Mouse (Mus musculus): Measurements from ENCODE around the gene Nrl.

The Nrl gene

DNA sequence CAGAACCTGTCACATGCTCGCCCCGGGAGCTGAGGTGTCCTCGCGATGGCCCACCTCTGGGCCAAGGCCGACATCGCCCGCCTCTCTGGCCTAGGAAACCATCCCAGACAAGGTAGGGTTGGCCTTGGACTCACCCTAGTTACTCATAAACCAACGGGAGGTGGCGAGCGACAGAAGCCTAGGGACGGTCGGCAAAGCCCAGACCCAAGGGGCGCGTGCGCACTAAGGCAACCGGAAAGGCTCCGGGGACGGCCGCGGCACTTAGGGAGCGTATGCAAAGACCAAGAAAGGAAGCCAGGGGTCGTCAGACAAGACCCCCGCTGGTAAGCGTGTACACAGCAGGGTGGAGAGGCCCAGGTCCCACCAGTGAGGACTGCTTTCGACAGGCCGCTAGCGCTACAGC, 35.0 kb upstream of the Nrl start, which contains the start of gene Dcaf11:
TSS of gene Dcaf11 (plus strand) at position 208 of the 403 bp plus-strand sequence.
- Histone ChIP-seq H3K9me3 (ENCODE audit: low read length) (no peaks in the 10 kb centered on the region), H3K27me3 (ENCODE audit: insufficient read depth, low read length) (no peaks in the 10 kb centered on the region), H3K36me3 (ENCODE audit: insufficient read depth, low read length) (peaks cover 33% of the 10 kb centered on the region), H3K4me1 (replicated peaks; ENCODE audit: low read depth, low read length) (peaks cover 50% of the 10 kb centered on the region), H3K4me3 (replicated peaks; ENCODE audit: low read length) (peak within 1 kb of the TSS; percentile 91)
- TF ChIP-seq NANOG (IDR thresholded peaks at IDR 0.05; ENCODE audit: borderline replicate concordance, low read length) (no peak), CTCF (conservative IDR thresholded peaks at IDR 0.05; ENCODE audit: low read length) (no peak), POU5F1 (IDR thresholded peaks at IDR 0.05; ENCODE audit: borderline replicate concordance, low read length) (no peak)

DNA sequence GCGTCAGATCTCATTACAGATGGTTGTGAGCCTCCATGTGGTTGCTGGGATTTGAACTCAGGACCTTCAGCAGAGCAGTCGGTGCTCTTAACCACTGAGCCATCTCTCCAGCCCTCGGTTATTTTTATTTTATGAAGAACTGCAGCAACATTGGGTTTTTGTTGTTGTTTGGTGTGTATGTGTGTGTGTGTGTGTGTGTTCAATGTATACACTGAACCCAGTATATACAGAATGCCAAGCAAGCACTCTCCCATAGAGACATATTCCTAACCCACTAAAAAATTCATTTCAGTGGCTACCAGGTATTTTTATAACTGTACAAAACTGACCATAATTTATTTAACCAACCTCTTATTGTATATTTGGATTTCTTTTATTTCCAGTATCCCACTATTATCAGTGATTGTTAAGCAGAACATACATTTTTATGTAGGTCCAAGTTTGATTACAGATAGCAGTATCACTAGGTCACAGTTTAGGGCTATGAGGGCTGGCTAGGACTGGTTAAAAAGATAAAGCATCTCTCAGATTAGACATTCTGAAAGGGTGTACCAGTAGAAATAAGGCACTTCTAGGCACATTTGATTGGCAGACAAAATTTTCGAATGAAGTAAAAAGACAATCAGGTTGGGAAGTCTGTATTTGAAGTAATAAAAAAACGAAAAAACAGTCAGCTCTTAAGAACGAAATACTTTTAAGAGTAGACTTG, 34.1 kb upstream of the Nrl start:
- peaks cover 24% of the 10 kb centered on the region for H3K36me3 ChIP-seq (ENCODE audit: insufficient read depth, low read length)
- H3K4me1 ChIP-seq (replicated peaks; ENCODE audit: low read depth, low read length): peaks cover 59% of the 10 kb centered on the region
- H3K9me3 ChIP-seq (ENCODE audit: low read length): no peaks in the 10 kb centered on the region
- TF ChIP-seq CTCF (conservative IDR thresholded peaks at IDR 0.05; ENCODE audit: low read length) (0 out of 2 replicates have a peak, but pooled peaks have one; percentile 0), NANOG (IDR thresholded peaks at IDR 0.05; ENCODE audit: borderline replicate concordance, low read length) (no peak)
- H3K27me3 ChIP-seq (ENCODE audit: insufficient read depth, low read length): no peaks in the 10 kb centered on the region
- peak overlapping the region; percentile 91 for H3K4me3 ChIP-seq (replicated peaks; ENCODE audit: low read length)

DNA sequence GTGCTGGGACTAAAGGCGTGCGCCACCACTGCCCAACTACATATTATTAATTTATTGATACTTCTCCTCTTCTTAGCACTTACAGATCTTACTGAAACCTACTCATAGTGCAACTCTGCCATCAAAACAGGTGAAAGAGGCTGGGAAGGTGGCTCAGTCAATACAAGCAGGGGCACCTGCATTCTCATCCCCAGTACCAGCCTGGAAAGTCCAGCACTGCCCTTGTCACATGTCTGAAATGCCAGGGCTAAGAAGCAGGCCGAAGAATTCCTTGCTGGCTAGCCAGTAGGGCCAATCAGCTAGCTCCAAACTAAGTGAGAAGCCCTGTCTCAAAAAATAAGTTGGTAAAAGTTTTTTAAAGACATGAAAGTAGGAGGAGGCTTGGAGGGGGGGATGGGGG, 32.8 kb upstream of the Nrl start:
- TF ChIP-seq CTCF (conservative IDR thresholded peaks at IDR 0.05; ENCODE audit: low read length) (no peak), POU5F1 (IDR thresholded peaks at IDR 0.05; ENCODE audit: borderline replicate concordance, low read length) (no peak), NANOG (IDR thresholded peaks at IDR 0.05; ENCODE audit: borderline replicate concordance, low read length) (no peak)

DNA sequence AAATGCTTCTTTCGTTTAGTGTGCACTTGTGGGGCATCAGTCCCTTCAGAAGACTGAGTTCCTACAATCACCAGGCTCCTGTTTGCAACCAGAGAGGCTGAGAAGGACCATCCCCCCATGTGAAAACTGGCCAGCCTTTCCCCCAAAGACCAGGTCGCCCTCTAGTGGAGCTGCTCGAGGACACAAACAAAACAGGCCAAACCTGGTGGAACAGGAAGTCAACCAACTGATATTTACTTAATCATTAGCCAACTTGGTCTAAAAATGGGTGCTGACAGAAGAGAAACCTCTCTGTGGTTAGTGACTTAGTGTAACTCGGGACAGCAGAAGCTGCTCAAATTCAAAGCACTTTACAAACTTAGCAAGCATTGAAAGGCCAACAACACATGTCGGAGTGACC, 32.2 kb upstream of the Nrl start:
- H3K27me3 ChIP-seq (ENCODE audit: insufficient read depth, low read length): no peaks in the 10 kb centered on the region
- H3K4me1 ChIP-seq (replicated peaks; ENCODE audit: low read depth, low read length): peaks cover 68% of the 10 kb centered on the region
- peaks cover 8% of the 10 kb centered on the region for H3K36me3 ChIP-seq (ENCODE audit: insufficient read depth, low read length)
- TF ChIP-seq CTCF (conservative IDR thresholded peaks at IDR 0.05; ENCODE audit: low read length): peak; percentile 66
- no peak for TF ChIP-seq POU5F1 (IDR thresholded peaks at IDR 0.05; ENCODE audit: borderline replicate concordance, low read length)
- no peak for TF ChIP-seq NANOG (IDR thresholded peaks at IDR 0.05; ENCODE audit: borderline replicate concordance, low read length)
- H3K9me3 ChIP-seq (ENCODE audit: low read length): no peaks in the 10 kb centered on the region
- H3K4me3 ChIP-seq (replicated peaks; ENCODE audit: low read length): no peak overlapping the region

More for the DNA sequence above, 32.8 kb upstream of the Nrl start:
- no peak overlapping the region for H3K4me3 ChIP-seq (replicated peaks; ENCODE audit: low read length)
- peaks cover 69% of the 10 kb centered on the region for H3K4me1 ChIP-seq (replicated peaks; ENCODE audit: low read depth, low read length)
- no peaks in the 10 kb centered on the region for H3K9me3 ChIP-seq (ENCODE audit: low read length)
- peaks cover 11% of the 10 kb centered on the region for H3K36me3 ChIP-seq (ENCODE audit: insufficient read depth, low read length)
- H3K27me3 ChIP-seq (ENCODE audit: insufficient read depth, low read length): no peaks in the 10 kb centered on the region

DNA sequence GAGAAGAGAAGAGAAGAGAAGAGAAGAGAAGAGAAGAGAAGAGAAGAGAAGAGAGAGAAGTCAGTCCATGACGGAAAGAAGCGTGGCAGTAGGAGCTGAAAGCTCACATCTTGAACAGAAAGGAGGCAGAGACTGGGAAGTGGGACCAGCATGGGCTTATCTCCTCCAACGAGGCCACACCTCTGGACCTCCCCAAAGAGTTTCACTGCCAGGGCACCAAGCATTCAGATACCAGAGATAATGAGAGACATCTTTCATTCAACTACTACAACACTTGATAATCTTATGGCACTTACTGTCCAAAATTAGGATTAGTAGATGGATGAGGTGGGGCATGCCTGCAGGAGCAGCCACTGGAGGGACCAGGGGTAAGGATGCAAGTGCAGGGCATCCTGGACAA, 31.0 kb upstream of the Nrl start:
- TF ChIP-seq CTCF (conservative IDR thresholded peaks at IDR 0.05; ENCODE audit: low read length) (no peak), POU5F1 (IDR thresholded peaks at IDR 0.05; ENCODE audit: borderline replicate concordance, low read length) (no peak)
- Histone ChIP-seq H3K27me3 (ENCODE audit: insufficient read depth, low read length) (no peaks in the 10 kb centered on the region), H3K36me3 (ENCODE audit: insufficient read depth, low read length) (no peaks in the 10 kb centered on the region), H3K4me3 (replicated peaks; ENCODE audit: low read length) (no peak overlapping the region), H3K4me1 (replicated peaks; ENCODE audit: low read depth, low read length) (peaks cover 68% of the 10 kb centered on the region), H3K9me3 (ENCODE audit: low read length) (no peaks in the 10 kb centered on the region)

DNA sequence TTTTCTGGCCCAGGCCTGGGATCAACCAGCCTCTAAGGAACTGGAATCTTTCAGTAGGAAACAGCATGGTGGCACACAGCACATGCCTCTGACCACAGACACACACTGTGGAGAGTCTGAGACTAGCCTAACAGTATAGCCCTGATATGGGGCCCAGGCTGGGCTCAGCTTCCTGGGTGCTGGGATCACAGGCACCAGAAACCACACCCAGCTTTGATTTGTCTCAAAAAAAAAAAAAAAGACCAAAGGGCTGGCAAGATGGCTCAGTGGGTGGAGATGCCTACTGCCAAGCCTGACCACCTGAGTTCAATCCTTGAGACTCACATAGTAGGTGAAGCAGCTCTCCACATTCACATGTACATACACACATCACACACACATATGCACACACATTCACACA, 29.9 kb upstream of the Nrl start:
- Histone ChIP-seq H3K36me3 (ENCODE audit: insufficient read depth, low read length) (peaks cover 4% of the 10 kb centered on the region), H3K4me3 (replicated peaks; ENCODE audit: low read length) (no peak overlapping the region), H3K9me3 (ENCODE audit: low read length) (no peaks in the 10 kb centered on the region), H3K4me1 (replicated peaks; ENCODE audit: low read depth, low read length) (peaks cover 79% of the 10 kb centered on the region), H3K27me3 (ENCODE audit: insufficient read depth, low read length) (no peaks in the 10 kb centered on the region)
- TF ChIP-seq NANOG (IDR thresholded peaks at IDR 0.05; ENCODE audit: borderline replicate concordance, low read length) (no peak), CTCF (conservative IDR thresholded peaks at IDR 0.05; ENCODE audit: low read length) (no peak), POU5F1 (IDR thresholded peaks at IDR 0.05; ENCODE audit: borderline replicate concordance, low read length) (no peak)

DNA sequence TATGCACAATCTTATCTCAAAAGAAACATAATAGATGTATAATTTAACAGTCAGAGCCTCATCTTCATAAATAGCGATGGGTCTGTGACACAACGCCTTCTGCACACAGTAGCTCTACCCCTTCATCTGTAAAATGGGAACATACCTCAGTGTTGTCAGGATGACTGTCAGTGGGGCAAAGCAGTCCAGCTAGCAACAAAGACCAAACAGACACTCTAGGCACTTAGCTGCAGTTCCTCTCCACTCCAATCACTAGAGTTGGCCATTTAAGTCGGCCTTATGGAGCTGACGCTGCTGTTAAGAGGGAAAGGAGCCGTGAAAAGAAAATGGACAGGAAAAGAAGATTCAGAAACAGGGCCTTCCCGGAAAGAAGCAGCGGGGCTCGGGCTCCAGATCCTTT, 27.0 kb upstream of the Nrl start:
- TF ChIP-seq NANOG (IDR thresholded peaks at IDR 0.05; ENCODE audit: borderline replicate concordance, low read length) (no peak), CTCF (conservative IDR thresholded peaks at IDR 0.05; ENCODE audit: low read length) (no peak), POU5F1 (IDR thresholded peaks at IDR 0.05; ENCODE audit: borderline replicate concordance, low read length) (no peak)
- peaks cover 84% of the 10 kb centered on the region for H3K4me1 ChIP-seq (replicated peaks; ENCODE audit: low read depth, low read length)
- no peaks in the 10 kb centered on the region for H3K27me3 ChIP-seq (ENCODE audit: insufficient read depth, low read length)
- peaks cover 30% of the 10 kb centered on the region for H3K36me3 ChIP-seq (ENCODE audit: insufficient read depth, low read length)
- no peaks in the 10 kb centered on the region for H3K9me3 ChIP-seq (ENCODE audit: low read length)
- peak overlapping the region; percentile 35; the same call in 1 of the 2 replicates for H3K4me3 ChIP-seq (replicated peaks; ENCODE audit: low read length)

DNA sequence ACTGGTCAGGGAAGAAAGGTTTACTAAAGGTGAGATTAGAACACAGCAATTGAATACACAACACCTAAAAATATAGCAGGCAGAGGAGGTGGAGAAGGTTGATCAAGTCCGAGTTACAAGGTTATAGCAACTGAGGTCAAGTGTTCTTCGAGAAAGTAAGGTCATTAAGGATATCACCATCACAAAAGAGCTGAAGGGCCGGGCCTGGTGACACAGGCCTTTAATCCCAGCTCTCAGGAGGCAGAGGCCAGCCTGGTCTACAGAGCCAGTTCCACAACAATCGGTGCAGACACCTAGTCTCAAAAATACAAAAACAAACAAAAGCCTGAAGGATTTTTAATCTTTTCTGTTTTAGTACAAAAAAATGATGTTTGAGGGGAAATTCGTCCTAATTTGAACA, 26.6 kb upstream of the Nrl start:
- no peaks in the 10 kb centered on the region for H3K9me3 ChIP-seq (ENCODE audit: low read length)
- 0 out of 2 replicates have a peak overlapping the region, but pooled peaks have one; percentile 35 for H3K4me3 ChIP-seq (replicated peaks; ENCODE audit: low read length)
- peaks cover 80% of the 10 kb centered on the region for H3K4me1 ChIP-seq (replicated peaks; ENCODE audit: low read depth, low read length)
- peak; percentile 9; the same call in 1 of the 2 replicates for TF ChIP-seq POU5F1 (IDR thresholded peaks at IDR 0.05; ENCODE audit: borderline replicate concordance, low read length)
- no peak for TF ChIP-seq CTCF (conservative IDR thresholded peaks at IDR 0.05; ENCODE audit: low read length)
- TF ChIP-seq NANOG (IDR thresholded peaks at IDR 0.05; ENCODE audit: borderline replicate concordance, low read length): 0 out of 2 replicates have a peak, but pooled peaks have one; percentile 36
- H3K36me3 ChIP-seq (ENCODE audit: insufficient read depth, low read length): peaks cover 34% of the 10 kb centered on the region
- H3K27me3 ChIP-seq (ENCODE audit: insufficient read depth, low read length): no peaks in the 10 kb centered on the region

DNA sequence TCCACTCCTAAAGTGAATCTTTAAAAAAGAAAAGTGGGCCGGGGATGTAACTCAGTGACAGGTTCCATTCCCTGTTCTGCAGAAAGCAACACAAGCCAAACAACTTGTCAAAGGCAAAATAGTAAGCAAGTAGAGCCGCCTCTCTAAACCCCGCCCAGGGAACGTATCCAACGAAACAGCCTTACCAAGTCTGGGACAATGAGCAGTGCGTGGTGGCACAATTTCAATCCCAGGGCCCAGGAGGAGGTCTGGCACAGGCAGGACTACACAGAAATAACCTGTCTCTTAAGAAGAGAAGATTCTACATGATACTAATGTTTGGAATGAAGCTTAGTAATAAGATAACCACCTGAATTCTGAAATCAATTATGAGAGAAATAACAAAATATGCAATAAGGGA, 25.4 kb upstream of the Nrl start:
- TF ChIP-seq CTCF (conservative IDR thresholded peaks at IDR 0.05; ENCODE audit: low read length): no peak
- TF ChIP-seq NANOG (IDR thresholded peaks at IDR 0.05; ENCODE audit: borderline replicate concordance, low read length): no peak
- TF ChIP-seq POU5F1 (IDR thresholded peaks at IDR 0.05; ENCODE audit: borderline replicate concordance, low read length): no peak
- H3K27me3 ChIP-seq (ENCODE audit: insufficient read depth, low read length): no peaks in the 10 kb centered on the region

More for the DNA sequence above, 25.4 kb upstream of the Nrl start:
- Histone ChIP-seq H3K9me3 (ENCODE audit: low read length) (no peaks in the 10 kb centered on the region), H3K36me3 (ENCODE audit: insufficient read depth, low read length) (peaks cover 46% of the 10 kb centered on the region), H3K4me3 (replicated peaks; ENCODE audit: low read length) (no peak overlapping the region), H3K4me1 (replicated peaks; ENCODE audit: low read depth, low read length) (peaks cover 72% of the 10 kb centered on the region)

Data from E14TG2a.4 (cell line).